Mouse (Mus musculus): ENCODE measurements around the gene Usp7.
"Not testable (repeated sequence)": the region's sequence is repeated elsewhere in the genome, so short reads cannot be mapped to it uniquely, and the experiment has no call there.

The Usp7 gene

DNA sequence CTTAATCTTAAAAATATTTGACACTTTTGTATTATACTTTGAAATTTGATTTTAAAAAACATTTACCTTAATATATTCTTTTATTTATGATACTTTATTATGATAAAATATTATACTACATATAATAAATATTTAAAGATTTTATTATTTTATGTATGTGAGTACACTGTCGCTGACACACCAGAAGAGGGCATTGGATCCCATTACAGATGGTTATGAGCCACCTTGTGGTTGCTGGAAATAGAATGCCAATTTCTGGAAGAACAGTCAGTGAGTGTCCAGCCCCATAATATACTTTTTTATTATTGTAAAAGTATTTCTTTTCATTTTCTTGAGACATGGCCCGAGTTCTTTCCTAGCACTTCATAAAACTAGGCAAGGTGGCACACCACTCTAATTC is 10.4 kb downstream of the Usp7 start:
- DNase-seq, result no peak

DNA sequence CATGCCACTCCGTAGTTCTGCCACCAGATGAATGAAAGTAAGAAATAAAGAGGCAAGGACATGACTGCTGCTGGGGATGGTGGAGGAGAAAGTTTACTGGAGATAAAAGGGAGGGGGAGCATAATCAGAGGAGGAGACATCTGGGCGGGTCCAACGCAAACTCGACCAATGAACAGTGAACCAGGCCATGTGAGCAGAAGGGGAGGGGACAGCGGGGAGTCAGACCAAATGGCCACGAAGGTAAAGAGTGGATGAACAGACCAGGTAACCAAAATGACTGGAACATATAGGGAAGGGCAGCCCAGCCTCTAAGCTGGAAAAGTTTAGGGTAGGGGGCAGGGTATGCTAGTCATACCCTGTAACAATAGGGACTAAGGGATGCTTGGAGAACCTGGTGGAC is 10.9 kb downstream of the Usp7 start:
- DNase-seq, result no peak

- DNase-seq, result no peak
Observed at GRCm38 (mm10) chr16:8780187-8780586, 11.9 kb downstream of the Usp7 start.

DNA sequence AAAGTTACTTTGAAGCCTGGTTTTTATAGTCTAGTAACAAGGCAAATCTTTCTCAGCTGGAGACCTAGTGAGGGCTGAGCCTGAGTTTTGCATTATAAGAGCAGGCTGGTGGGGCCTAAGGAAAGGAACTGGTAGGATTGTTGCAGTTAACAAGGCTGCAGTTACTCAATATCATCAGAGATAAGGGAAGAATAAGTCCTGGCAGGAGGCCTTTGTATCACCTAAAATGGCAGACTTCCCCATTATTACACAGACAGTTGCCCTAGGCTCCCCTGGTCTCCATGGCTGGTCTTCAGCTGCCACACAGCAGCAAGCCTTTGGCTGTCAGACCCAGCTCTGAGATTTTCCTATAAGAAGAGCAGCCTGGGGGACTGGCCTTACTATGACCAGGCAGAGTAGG is 13.4 kb downstream of the Usp7 start:
- no peak for DNase-seq

GRCm38 (mm10) chr16:8777202-8777601 is 14.9 kb downstream of the Usp7 start:
- no peak for DNase-seq

GRCm38 (mm10) chr16:8776634-8777033 is 15.5 kb downstream of the Usp7 start:
- DNase-seq, result no peak

DNA sequence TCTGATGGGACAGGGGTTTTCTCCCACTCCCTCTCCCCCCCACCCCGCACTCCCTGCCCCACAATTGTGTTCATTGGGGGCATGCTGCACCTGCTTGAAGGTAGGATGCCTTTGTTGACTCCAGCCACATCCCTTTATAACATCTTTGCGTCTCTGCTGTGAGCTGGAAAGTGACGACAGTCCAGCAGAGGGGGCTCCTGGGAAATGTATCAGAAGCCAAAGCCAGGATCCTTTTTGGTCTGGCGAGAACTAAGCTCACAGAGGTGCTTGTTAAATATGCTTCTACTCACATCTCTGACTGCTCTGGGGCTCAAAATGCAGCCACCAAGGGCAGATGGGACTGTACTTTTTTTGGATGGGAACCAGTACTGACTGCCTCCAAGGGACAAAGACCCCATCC is 21.0 kb downstream of the Usp7 start:
- peak; percentile 32 for DNase-seq

DNA sequence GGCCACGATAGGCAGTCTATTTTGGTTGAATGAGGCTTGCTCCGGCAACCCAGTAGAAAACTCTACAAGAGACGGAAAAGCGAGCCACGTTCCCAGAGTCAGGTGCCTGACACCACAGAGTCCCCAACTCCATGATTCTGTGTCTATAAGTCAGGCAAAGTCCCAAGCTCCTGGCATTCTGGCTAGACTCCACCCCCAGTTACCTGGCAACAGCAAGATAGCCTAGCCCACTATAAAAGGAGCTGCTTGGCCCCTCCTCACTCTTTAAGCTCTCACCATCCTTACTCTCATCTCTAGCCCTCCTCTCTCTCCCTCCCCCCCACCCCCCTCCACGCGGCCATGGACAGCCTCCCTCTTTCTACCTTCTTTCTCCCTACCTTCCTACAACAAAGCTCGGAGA is 21.8 kb downstream of the Usp7 start:
- DNase-seq, result not testable (repeated sequence)

GRCm38 (mm10) chr16:8769466-8769865 is 22.6 kb downstream of the Usp7 start:
- DNase-seq, result no peak

DNA sequence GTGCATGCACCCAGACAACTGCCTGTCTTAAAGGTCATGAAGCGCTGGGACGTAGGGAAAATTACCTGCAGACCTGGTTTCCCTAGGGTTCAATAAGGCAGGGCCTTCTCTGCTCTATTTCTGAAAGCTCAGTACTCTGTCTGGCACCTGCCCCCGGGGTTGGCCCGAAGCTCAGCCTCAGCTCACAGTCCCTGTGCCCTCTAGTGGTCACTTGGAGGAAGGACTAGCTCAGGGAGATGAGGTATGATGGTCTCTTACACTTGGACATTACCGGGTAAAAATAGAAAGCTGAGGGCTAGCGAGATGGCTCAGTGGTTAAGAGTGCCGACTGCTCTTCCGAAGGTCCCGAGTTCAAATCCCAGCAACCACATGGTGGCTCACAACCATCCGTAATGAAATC is 23.0 kb downstream of the Usp7 start:
- DNase-seq, result peak; percentile 81

DNA sequence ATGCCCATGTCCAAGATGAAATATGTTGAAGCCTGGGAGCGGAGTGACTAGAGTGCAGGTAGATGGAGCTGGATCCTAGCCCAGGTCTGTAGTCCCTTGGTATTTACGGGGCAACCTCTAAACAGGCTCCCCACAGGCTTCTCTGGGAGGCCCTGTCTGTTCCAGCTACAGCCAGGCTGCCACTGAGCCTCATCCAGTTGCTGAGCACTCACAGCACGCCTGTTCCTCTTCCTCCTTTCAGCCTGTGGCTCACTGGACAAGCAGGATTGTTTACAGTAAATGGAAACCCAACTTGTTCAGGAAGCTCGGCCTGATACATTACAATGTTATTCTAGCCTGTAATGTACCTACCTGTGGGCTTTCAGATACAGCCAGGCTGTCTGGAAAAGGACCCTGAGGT is 23.5 kb downstream of the Usp7 start:
- DNase-seq, result peak; percentile 11

DNA sequence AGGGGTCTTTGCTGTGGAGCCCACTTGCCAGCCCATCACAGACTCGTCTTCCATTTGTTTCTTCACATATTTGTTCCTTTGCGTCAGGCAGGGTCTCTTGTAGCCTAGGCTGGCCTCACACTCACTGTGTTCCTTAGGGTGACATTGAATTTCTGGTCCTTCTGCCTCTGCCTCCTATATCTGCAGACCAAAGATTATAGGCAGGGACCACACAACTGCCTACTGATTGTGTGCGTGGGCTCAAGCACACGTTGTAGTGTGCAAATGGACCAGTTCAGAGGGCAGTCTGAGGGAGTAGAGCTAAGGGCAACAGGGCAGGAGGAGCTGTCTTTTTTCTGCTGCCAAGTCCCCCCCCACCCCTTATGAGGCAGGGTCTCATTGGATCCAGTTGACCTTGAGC is 24.0 kb downstream of the Usp7 start:
- DNase-seq, result no peak

GRCm38 (mm10) chr16:8767133-8768052 is 24.7 kb downstream of the Usp7 start:
- DNase-seq, result no peak

DNA sequence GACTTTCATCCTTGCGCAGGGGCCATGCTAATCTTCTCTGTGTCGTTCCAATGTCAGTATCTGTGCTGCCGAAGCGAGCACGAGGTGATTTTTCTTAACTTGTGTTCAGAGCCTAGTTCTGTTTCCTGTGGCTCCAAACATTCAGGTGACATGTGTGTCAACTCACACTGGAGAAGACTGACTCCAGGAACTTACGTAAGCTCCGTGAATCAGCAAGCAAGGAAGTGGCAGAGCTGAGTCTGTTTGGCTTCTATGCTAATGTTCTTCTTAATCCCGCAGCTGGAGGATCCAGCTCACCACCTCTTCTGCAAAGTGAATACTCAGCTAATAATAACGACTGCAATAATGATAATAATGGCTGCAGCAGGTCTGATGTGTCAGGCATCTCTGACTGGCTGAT is 25.9 kb downstream of the Usp7 start:
- DNase-seq, result no peak

GRCm38 (mm10) chr16:8764124-8764907 is 27.8 kb downstream of the Usp7 start:
- no peak for DNase-seq

DNA sequence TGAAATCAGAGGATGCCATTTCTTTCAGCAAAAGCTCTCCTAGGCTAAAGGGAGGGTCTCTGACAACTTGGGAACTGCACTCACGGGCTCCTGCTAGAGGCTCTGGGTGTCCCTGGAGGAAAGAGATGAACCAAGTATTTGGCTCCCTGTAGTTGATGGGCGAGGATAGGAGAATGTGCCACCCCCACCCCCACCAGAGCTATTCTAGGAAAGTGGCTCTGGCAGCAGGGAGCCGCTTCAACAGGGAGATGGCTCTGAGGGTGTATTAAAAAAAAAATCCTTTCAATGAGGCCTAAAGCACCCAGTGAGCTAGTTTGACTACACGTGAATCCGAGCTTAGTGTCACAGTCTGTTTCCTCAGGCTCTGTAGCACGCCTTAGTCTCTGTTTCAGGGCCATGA is 29.1 kb downstream of the Usp7 start:
- DNase-seq, result no peak

DNA sequence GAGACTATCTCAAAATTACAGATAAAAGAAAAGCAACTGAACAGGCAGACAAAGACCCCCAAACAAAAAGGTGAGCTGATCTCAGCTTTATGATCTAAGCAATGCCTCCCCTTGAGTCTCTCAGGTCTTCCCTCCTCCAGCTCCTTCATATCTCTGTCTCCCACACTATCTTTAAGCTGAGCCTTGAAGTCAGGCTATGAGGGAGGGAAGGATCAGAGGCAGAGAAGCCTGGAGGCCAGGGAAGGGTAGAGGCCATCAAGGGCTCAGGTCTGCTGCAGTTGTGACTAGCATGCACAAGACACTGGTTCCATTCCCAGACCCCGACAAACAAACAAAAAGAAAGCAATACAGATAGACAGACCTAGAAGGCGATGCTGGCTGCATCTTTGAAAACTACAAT is 30.2 kb downstream of the Usp7 start:
- DNase-seq, result no peak

GRCm38 (mm10) chr16:8761005-8761404 is 31.1 kb downstream of the Usp7 start:
- DNase-seq, result no peak

DNA sequence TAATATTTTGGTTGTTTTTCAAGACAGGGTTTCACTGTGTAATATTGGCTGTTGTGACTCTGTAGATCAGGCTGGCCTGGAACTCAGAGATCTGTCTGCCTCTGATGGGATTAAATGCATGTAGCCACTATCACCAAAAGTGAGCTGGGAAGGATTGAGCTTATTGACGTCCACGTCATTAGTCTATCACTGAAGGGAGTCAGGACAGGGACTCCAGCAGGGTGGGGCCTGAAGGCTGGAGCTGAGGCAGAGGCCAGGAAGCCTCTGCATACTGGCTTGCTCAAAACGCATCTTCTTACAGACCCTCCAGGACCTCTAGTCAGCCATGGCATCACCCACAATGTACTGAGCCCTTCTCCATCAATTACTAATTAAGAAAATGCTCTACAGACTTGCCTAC is 33.1 kb downstream of the Usp7 start:
- DNase-seq, result no peak

- DNase-seq, result no peak
Observed at GRCm38 (mm10) chr16:8758193-8758592, 33.9 kb downstream of the Usp7 start.

- DNase-seq, result not testable (repeated sequence)
Observed at GRCm38 (mm10) chr16:8757586-8757985, 34.5 kb downstream of the Usp7 start.

- DNase-seq, result no peak
Observed at GRCm38 (mm10) chr16:8752334-8752733, 39.8 kb downstream of the Usp7 start.

- DNase-seq, result no peak
Observed at GRCm38 (mm10) chr16:8751555-8752235, 40.4 kb downstream of the Usp7 start.

DNA sequence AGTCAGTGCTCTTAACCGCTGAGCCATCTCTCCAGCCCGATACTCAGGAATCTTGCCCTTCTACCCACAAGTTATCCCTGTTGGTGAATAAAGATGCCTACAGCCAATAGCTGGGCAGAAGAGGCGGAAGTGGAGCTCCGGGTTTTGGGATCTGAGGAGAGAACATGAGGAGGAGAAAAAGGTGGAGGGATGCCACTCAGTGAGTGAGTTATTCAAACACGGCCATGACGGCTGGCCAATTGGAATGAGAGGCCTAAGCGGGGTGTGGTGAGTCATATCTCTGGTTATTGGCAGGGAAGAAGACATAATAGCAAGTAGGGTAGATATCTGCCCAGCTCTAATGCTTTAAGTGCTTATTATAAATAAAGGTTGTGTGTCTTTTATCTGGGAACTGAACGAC is 43.2 kb downstream of the Usp7 start:
- no peak for DNase-seq
